Mouse (Mus musculus): ENCODE results near the gene Snhg11. TPM values are rescaled to one million over a fixed set of nuclear protein-coding genes. Genes with fewer than 3 reads are reported as not detected.
A peak's percentile ranks its signal among the peaks of the same experiment; 100 is the strongest.
"Not testable (repeated sequence)": the region's sequence is repeated elsewhere in the genome, so short reads cannot be mapped to it uniquely, and the experiment has no call there.

The Snhg11 gene
- total RNA-seq, 2 experiments from 2014 or later: 14.2 to 19.7 TPM

GRCm38 (mm10) chr2:158368313-158368712 lies 7.1 kb upstream of the Snhg11 start:
- no peak for DNase-seq (ENCODE audit: low spot score in 2 of 2)

DNA sequence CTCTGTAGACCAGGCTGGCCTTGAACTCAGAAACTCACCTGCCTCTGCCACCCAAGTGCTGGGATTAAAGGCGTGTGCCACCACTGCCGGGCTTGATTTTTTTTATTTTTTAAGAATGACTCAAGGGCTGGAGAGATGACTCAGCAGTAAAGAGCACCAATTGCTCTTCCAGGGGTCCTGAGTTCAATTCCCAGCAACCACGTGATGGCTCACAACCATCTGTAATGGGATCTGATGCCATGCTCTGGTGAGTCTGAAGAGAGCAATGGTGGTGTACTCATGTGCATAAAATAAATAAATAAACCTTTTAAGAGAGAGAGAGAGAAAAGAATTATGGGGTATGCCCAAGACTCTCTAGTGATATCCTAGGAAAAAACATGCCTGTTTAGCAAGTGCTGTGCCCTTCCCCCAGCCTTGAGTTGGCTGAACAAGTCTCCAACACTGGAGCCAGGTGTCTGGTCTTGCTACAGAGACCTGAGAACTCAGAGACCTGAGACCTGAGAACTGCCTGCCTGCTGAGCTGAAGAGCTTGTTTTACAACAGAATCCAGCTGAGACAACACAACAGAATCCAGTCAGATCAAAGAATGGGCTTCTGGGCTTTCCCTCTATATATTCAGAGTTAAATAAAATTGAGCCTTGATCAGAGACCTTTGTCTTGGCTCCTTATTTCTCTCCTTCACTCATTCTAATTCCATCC lies 5.8 kb upstream of the Snhg11 start:
- no peak for DNase-seq (ENCODE audit: low spot score in 2 of 2)

DNA sequence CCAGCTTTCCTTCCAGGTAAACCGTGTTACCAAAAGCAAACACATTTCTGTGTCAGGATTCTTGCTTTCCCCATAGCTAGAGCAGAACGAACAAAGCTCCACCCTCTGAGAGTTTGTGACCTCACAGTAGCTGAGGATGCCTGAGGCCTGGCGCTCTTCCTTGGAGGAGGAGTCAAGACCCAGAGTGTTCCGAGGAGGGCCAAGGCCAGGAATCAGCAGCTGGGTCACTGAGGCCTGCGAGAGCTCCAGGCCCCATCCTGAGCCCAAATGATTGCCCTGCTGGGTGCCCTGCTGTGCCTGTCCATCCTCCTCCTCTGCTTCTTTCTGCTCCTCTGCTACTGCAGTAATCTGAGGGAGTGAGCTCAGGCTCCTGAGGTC lies 5.3 kb upstream of the Snhg11 start:
- no peak for DNase-seq (ENCODE audit: low spot score in 2 of 2)

DNA sequence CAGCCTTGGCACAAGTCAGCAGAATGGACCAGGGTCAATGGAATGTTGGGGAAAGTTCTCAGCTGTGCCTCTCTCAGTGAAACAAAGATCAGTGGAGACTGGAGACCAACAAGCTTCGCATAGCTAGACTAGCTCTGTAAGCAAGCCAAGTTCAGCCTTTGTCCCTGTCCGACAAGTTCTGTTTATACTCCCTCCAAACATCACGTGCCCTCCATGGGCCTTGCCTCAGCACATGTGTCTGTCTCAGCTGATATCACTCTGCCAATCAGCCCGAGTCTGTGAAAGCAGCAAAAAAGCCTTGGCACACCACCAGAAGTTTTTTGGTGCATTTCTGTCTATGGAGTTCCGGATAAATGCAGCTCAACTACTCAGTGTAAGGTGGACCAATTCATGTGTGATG lies 2.4 kb upstream of the Snhg11 start:
- DNase-seq (ENCODE audit: low spot score in 2 of 2): no peak

GRCm38 (mm10) chr2:158373516-158373915 lies 1.9 kb upstream of the Snhg11 start:
- no peak for DNase-seq (ENCODE audit: low spot score in 2 of 2)

DNA sequence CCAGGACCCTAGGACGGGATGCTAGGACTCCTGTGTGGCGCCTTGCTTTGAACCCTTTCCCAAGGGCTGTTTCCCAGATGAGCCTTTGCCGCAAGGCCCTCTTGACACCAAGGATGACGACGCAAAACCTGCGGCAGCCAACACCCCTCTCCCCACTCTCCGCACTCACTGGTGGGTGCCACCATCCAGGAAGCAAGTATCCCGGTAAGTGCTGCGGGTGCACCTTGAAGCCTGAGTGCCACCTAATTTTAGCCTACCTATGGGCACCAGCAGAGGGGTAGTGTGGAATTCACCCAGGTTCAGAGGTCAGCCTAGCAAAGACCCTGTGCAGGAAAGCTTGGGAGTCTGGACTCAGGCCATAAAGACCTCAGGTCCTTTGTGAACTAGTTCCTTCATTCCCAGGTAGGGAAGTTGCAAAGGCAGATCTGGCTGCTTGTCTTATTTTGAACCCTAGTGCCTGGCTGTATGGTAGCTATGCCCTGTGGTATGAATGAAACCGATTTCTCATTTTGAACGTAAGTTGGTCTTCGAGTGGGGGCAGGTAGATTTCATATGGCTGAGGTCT lies 767 bp downstream of the Snhg11 start:
- no peak for DNase-seq (ENCODE audit: low spot score in 2 of 2)

DNA sequence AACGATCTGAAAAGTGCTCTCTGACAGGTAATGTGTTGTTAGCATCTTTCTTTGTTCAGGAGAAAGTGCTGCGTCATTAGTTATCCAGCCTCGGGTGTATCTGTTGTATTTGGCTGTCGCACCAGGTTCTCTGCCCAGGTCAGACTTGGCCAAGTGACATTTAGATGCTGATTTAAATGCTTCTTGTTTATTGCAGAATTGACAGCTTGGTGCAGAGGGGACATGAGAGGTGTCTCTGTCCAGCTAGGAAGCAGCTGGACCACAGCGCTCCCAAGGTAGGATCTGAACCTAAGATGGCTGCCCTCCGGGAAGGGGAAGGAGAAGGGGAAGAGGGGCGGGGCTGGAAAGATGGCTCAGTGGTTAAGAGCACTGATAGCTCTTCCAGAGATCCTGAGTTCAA lies 1.4 kb downstream of the Snhg11 start:
- DNase-seq (ENCODE audit: low spot score in 2 of 2): no peak

GRCm38 (mm10) chr2:158377811-158378210 lies 2.4 kb downstream of the Snhg11 start:
- DNase-seq (ENCODE audit: low spot score in 2 of 2): no peak

- DNase-seq (ENCODE audit: low spot score in 2 of 2): no peak
These were observed 4.1 kb downstream of the Snhg11 start for GRCm38 (mm10) chr2:158379354-158380078.

DNA sequence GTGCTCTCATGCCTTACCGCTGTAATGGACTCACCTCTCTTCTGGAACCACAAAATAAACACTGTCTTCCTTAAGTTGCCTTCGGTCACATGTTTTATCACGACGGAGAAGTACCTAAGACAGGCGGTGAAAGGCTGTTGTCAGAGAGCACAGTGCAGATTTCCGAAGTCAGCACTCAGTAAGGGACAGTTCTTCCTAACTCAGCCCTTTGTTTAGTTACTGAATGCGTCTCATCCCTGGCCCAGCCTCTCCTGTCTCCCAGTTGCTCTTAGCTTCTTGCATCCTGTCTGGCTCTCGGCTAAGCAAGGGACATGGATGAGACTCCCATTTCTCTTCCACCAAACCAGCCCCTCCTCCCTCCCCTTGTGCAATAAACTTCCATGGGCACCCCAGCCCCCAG lies 10.6 kb downstream of the Snhg11 start:
- no peak for DNase-seq (ENCODE audit: low spot score in 2 of 2)

- DNase-seq (ENCODE audit: low spot score in 2 of 2): no peak
These were observed 14.0 kb downstream of the Snhg11 start for GRCm38 (mm10) chr2:158389421-158389820.

DNA sequence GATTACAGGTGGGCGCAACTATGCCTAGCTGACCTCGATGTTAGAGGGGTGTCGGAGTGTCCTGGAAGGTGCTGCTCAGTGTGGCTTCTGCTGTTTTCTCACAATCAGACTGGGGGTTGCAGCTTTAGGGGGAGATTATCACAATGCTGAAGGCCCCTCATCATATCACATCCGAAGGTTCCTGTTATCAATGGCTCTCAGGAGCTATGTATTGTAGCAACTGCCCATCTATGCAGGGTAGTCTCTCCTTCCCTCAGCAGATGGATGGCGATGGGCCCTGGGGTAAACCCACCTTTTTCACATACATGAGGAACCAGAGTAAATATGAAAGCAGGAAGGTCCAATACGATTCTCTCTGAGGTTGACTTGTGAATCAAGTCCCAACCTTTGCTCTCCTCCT lies 20.9 kb downstream of the Snhg11 start:
- DNase-seq (ENCODE audit: low spot score in 2 of 2): no peak

- not testable (repeated sequence) for DNase-seq (ENCODE audit: low spot score in 2 of 2)
These were observed 21.7 kb downstream of the Snhg11 start for GRCm38 (mm10) chr2:158397140-158397539.

GRCm38 (mm10) chr2:158402915-158403314 lies 27.5 kb downstream of the Snhg11 start:
- DNase-seq (ENCODE audit: low spot score in 2 of 2): no peak

DNA sequence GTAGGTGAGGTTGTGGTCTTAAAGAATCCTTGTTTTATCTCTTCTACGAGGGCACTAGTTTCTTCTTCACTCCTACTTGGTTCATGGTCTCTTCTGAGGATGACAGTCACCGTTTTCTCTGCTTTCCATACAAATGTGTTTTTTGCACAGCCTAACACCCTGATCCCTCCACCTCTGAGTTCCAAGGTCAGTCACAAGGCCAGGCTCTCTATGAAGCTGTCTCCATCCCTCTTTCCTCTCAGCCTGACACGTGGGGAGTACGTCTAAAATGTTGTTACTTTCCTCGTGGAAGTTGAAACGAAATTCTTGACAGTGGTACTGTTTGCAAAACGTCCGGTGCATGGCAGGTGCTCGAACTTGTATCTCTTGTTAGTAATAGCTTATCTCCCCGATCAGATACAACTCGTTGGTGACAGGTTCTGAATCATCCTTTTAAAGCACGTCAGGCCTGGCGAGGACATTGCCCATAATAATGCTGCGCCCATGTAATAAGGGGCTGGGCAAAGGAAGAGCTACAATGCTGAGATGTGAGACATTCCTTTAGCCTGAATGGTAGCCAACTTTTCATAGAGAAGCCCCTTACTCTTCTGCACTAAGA lies 33.7 kb downstream of the Snhg11 start:
- DNase-seq (ENCODE audit: low spot score in 2 of 2): no peak

DNA sequence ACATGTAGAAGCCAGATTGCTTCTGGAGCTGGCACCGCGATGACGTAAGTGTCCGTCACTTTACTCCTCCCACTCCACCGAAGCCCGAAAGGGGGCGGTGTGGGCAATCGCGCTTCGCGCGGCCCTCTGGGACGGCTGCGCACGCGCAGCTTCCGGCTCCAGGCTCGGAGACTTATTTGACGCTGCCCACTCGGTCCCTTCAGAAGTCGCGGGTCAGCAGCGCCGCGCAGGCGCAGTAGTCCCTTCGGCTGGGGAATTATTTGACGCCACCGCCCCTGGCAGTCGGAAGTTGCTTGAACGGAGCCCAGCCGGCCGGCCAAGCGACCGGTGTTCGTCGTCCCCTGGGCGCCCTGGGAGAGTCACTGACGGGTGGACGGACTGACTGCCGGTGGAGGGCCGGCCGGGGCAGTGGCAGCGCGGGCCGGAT lies 34.2 kb downstream of the Snhg11 start, which contains the start of gene Ralgapb:
Ralgapb (plus strand) TSS at position 254 of the 427 bp plus-strand sequence.
- peak; percentile 99 for DNase-seq (ENCODE audit: low spot score in 2 of 2)

- peak; percentile 46 to 48 for DNase-seq (ENCODE audit: low spot score in 2 of 2)
These were observed 34.9 kb downstream of the Snhg11 start for GRCm38 (mm10) chr2:158410022-158411014.

GRCm38 (mm10) chr2:158413240-158413639 lies 37.8 kb downstream of the Snhg11 start:
- no peak for DNase-seq (ENCODE audit: low spot score in 2 of 2)

GRCm38 (mm10) chr2:158415826-158416225 lies 40.4 kb downstream of the Snhg11 start:
- no peak for DNase-seq (ENCODE audit: low spot score in 2 of 2)

DNA sequence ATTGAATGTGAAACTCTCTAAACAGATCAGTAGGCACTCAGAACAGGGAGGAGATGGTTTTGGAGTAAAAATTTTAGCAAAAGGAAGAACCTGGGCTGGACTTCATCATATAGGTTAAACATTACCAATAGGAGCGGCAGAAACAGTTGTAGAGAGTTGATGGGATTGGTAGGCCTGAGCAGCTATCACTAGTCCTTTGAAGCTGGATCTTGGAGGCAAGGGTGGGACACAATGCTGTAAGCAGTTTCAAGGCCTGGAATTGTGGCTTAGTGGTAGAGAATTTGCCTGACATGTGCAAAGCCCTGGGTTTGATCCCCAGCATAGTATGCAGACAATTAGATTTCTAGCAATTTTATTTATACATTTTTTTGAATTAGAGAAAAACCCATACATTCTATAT lies 43.2 kb downstream of the Snhg11 start:
- no peak for DNase-seq (ENCODE audit: low spot score in 2 of 2)
